Comparison of ENCODE assay signal across 1 mouse cellular context in the genomic region with DNA sequence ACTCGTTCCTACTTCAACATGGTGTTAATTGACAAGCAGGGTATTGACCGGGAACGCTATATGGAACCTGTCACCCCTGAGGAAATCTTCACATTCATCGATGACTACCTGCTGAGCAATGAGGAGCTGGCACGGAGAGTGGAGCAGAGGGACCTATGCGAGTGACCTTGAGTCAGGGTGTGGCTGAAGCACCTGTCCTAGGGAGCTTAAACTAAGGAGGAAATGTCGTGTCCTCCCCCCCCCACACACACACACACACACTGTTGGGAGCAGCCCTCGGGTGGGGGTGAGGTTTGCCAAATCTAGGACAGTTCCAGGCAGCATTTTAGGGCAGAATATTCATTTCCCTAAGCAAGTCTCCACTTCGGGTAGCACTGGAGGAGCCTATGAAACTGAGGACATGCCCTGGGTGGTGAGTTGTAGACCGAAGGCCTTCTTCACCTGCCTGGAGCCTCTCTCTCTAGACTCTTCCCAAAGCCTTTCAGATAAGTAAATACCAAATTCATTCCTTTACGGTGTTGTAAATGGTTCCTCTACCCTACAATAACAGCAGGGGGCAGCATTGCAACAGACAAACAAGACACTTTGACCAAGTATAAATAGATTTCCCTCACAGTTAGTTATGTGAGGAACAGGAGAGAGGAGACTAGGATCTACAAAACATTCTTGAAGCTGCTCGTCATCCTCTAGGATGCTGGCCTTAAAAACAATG.
TF ChIP-seq lines count a peak whose summit lies in the region.

No protein-coding gene starts in this region.

TF ChIP-seq in CH12.LX, 34 proteins besides CTCF, POLR2A, EP300 and RAD21:
- TF ChIP-seq ZNF384 (IDR thresholded peaks at IDR 0.05; ENCODE audit: low read depth, low read length) (no peak), SMC3 (IDR thresholded peaks at IDR 0.05; ENCODE audit: low read depth, low read length) (peak; percentile 52), MYC (IDR thresholded peaks at IDR 0.05; ENCODE audit: low read depth, low read length) (no peak), RCOR1 (conservative IDR thresholded peaks at IDR 0.05; ENCODE audit: low read depth, low read length) (no peak), TBP (conservative IDR thresholded peaks at IDR 0.05; ENCODE audit: low read depth, low read length) (no peak)
